Mouse (Mus musculus) lung, adult 2 months (tissue): ENCODE measurements around the gene Efna4. TPM values are rescaled to one million over a fixed set of nuclear protein-coding genes. Genes with fewer than 3 reads are reported as not detected.

Source experiments
- DNase-seq: peaks from one replicate; pipeline ENCODE4 v3.0.0; 2022
- H3K4me1 ChIP-seq: fragments of 200-500 bp; 2 replicates; pipeline ENCODE4 v1.6.1; 2011; ENCODE audit warnings: low read length; ENCODE audit not compliant: control insufficient read depth, insufficient read depth
- H3K4me3 ChIP-seq: fragments of 200-500 bp; replicated peaks from 2 replicates; pipeline ENCODE3; 2011; ENCODE audit warnings: low read depth, mild to moderate bottlenecking, control low read depth, low read length; ENCODE audit errors: extremely low read depth
- CTCF ChIP-seq: fragments of 200-500 bp; IDR thresholded peaks from 2 replicates; pipeline ENCODE4 v1.5.1; 2011; ENCODE audit warnings: mild to moderate bottlenecking, low read length, control low read depth; ENCODE audit not compliant: insufficient read depth
- POLR2A ChIP-seq: fragments of 200-500 bp; IDR thresholded peaks from 2 replicates; pipeline ENCODE4 v1.6.1; 2011; ENCODE audit warnings: low read depth, mild to moderate bottlenecking, control low read depth, low read length, borderline replicate concordance; ENCODE audit errors: extremely low read depth
- WGBS: fragments of 180-500 bp; shearing (Covaris S2); methylation state at CpG from one replicate; pipeline ENCODE4 v1.1.7; 2018; 5-methylcytosine and 5-hydroxymethylcytosine counted together
- polyA plus RNA-seq: library from polyadenylated mRNA; depleted of rRNA; stranded (reverse); fragments of >200 nt; gene quantifications from 2 replicates; pipeline ENCODE4 v1.2.3, GENCODE M21; 2012

Gene Efna4
- polyA plus RNA-seq, 1 experiment: 9.3 TPM

GRCm38 (mm10) chr3:89321183-89322130 is 16.4 kb downstream of the Efna4 start:
- TF ChIP-seq POLR2A (no peak), CTCF (no peak)
- Histone ChIP-seq H3K4me3 (peak overlapping the region; percentile 6), H3K4me1 (peaks cover 13% of the 10 kb centered on the region; the same call in 1 of the 2 replicates)
- 1% methylated on average over 64 of the region's 66 CpGs for WGBS
- no peak for DNase-seq

GRCm38 (mm10) chr3:89320581-89321182 is 17.1 kb downstream of the Efna4 start:
- Histone ChIP-seq H3K4me3 (peak overlapping the region; percentile 2), H3K4me1 (peaks cover 19% of the 10 kb centered on the region; the same call in 1 of the 2 replicates)

GRCm38 (mm10) chr3:89319591-89320350 is 18.1 kb downstream of the Efna4 start:
- DNase-seq: no peak
- peaks cover 21% of the 10 kb centered on the region; the same call in 1 of the 2 replicates for H3K4me1 ChIP-seq
- 3% methylated on average over 58 of the region's 58 CpGs for WGBS
- no peak overlapping the region for H3K4me3 ChIP-seq
- TF ChIP-seq CTCF (no peak), POLR2A (no peak)

More at GRCm38 (mm10) chr3:89320581-89321182, 17.1 kb downstream of the Efna4 start:
- under 1% methylated on average over 41 of the region's 41 CpGs for WGBS
- TF ChIP-seq POLR2A (no peak), CTCF (no peak)
- DNase-seq: no peak

- Histone ChIP-seq H3K4me1 (peaks cover 21% of the 10 kb centered on the region; the same call in 1 of the 2 replicates), H3K4me3 (no peak overlapping the region)
- DNase-seq: no peak
- WGBS: 33% methylated on average over 21 of the region's 21 CpGs
- TF ChIP-seq CTCF: no peak
Measured at GRCm38 (mm10) chr3:89318971-89319590, 18.7 kb downstream of the Efna4 start.

GRCm38 (mm10) chr3:89318316-89318715 is 19.5 kb downstream of the Efna4 start:
- H3K4me3 ChIP-seq: no peak overlapping the region
- no peak for TF ChIP-seq CTCF
- no peak for TF ChIP-seq POLR2A
- peaks cover 24% of the 10 kb centered on the region for H3K4me1 ChIP-seq
- DNase-seq: no peak
- 72% methylated on average over 8 of the region's 8 CpGs for WGBS

- 59% methylated on average over 6 of the region's 6 CpGs for WGBS
- Histone ChIP-seq H3K4me1 (peaks cover 24% of the 10 kb centered on the region), H3K4me3 (no peak overlapping the region)
- TF ChIP-seq POLR2A: no peak
- no peak for TF ChIP-seq CTCF
- no peak for DNase-seq
Measured at GRCm38 (mm10) chr3:89317246-89317645, 20.6 kb downstream of the Efna4 start.

GRCm38 (mm10) chr3:89316833-89317232 is 21.0 kb downstream of the Efna4 start:
- WGBS: 1% methylated on average over 4 of the region's 4 CpGs
- DNase-seq: peak; percentile 81
- TF ChIP-seq POLR2A (no peak), CTCF (peak; percentile 96)

GRCm38 (mm10) chr3:89315930-89316831 is 21.6 kb downstream of the Efna4 start:
- Histone ChIP-seq H3K4me1 (peaks cover 18% of the 10 kb centered on the region), H3K4me3 (no peak overlapping the region)
- TF ChIP-seq CTCF: no peak
- no peak for TF ChIP-seq POLR2A
- 10% methylated on average over 40 of the region's 40 CpGs for WGBS
- peak; percentile 44 for DNase-seq

More at GRCm38 (mm10) chr3:89316833-89317232, 21.0 kb downstream of the Efna4 start:
- H3K4me3 ChIP-seq: no peak overlapping the region
- H3K4me1 ChIP-seq: peaks cover 22% of the 10 kb centered on the region
